Mouse (Mus musculus) cerebellum, adult 18-20 months (tissue): ENCODE measurements around the gene Hdlbp.

Experiments
- DNase-seq, 2 experiments: peaks; one replicate each; pipeline ENCODE4 v3.0.0; 2021

Gene Hdlbp

DNA sequence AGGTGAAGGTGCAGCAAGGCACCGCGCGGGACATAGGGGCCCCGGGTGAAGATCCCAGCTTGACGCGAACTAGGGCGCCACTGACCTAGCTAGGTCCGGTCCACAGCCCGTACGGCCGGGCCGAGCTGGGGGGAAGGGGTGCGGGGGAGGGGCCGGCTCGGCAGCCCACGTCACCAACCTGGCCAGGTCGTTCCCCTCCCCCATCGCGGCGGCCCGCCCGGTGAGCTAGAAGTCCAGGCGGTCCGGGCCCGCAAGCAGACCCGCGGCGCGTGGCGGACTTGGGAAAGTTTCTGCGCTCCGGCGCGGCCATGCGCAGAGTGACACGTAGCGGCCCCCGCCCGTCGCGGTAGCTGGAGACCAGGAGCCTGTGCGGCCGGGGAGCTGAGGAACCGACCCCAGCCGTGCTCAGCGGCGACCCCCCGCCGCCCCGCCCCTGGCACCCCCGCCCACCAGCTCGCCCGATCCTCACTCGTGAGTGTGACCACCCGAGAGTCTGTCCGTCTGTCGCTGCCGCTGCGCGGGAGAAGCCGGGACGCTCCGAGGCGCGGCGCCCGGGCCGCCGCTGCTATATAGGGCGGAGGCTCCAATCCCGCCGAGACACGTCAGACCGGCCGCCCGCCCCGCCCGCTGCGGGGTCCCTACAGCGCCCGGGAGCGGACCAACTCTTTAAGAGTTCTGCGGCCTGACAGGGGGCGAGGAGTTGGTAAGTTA is 33.3 kb downstream of the Hdlbp start:
- DNase-seq = peak; percentile 57 to 73

- peak; percentile 76 to 84 for DNase-seq
These were observed 34.1 kb downstream of the Hdlbp start for GRCm38 (mm10) chr1:93444405-93445110.

DNA sequence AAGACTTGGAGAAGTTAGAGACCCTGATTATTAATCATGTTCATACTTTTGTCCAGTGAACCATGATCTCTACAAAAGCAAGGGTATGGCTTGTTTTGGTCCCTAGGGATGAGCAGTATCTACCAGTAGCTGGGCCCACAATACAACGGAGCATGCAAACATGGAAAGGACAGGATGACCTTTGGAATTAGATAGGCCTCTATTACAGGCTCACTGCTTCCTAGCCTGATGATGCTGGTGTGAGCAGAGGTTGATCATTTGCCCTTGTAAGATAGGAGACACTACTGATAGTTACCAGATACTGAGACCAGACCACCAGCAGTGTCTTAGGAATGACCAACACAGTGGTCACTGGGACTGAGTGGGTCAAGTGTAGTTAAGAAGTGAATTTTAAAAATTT is 39.3 kb downstream of the Hdlbp start:
- no peak for DNase-seq

DNA sequence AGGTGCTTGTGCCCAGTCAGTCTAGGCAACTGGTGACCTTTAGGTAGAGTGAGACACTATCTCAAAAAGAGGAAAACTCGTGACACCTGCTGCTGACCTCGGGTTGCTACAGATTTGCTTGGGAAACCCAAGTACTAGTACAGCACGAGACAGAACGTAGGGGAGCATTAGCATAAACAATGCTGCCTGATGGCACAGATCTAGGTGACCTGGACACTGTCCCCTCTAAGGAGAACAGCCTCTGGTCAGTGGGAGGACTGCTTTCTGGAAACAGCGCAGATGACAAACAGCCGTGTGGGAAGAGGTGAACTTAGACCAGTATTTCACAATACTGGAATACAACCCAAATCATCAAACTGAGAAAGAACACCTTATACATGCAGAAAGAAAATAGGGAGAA is 46.5 kb downstream of the Hdlbp start:
- DNase-seq = no peak

DNA sequence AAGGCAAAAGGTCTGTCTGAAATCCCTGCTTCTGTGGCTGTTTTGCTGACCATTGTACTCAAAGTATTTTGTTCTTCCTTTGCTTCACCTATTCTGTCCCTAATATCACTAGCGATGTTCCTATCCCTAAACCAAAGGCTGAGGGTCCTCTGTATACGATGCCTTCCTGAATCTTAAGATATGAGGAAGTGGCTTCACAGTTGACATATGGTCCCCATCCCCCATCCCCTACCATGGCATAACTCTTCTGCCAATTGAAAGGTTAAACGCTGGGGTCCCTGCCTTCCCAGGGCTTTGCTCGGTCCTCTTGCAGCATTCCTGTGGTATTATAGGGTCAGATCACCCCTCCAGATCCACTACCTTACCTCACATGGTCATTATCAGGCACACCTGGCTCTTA is 75.2 kb downstream of the Hdlbp start:
- no peak for DNase-seq

DNA sequence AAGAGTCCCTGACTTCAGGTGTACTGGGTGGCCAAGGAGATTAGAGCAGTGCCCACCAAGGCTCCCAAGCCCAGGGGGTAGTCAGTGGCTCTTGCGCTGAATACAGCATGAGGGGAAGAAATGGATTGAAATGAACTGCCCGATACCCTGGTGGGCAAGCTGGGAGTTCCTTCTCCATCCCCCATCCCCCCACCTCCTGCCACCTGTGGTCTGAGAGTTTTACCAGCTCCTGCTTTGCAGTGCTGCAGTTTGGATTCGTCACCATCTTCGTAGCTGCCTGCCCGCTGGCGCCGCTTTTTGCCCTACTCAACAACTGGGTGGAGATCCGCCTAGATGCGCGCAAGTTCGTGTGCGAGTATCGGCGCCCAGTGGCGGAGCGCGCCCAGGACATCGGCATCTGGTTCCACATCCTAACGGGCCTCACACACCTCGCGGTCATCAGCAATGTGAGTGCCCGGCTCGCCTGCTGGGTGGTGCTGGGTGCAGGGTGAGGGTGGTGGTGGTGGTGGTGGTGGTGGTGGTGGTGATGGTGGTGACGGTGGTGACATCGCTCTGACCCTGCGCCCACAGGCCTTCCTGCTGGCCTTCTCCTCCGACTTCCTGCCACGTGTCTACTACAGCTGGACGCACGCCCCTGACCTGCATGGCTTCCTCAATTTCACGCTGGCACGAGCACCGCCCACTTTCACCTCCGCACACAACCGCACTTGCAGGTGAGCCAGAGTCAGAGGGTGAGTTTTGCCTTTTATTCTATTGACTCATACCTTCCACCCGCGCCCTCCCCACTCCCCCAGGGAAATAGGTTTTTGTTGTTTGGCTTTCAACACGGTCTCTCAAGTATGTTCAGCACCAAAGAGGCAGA is 77.2 kb downstream of the Hdlbp start:
- DNase-seq = no peak

GRCm38 (mm10) chr1:93388906-93389305 is 89.7 kb downstream of the Hdlbp start:
- DNase-seq = no peak

DNA sequence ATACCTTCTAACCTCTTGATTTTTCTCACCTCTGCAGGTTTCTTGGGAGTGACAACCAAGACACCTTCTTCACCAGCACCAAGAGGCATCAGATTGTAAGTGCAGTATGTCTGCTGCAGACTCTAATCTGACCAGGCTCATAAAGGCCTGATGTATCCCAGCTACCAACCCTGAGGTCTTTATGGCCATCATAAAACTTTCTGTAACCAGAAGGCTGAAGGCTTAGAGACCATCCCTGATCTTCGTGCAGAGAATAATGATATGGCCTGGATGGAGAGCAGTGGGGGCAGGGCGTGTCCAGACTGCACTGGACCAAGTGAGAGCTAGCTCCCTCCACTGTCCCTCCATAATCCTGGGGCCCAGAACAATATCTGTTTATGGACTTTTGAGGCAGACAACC is 91.4 kb downstream of the Hdlbp start:
- DNase-seq = no peak

DNA sequence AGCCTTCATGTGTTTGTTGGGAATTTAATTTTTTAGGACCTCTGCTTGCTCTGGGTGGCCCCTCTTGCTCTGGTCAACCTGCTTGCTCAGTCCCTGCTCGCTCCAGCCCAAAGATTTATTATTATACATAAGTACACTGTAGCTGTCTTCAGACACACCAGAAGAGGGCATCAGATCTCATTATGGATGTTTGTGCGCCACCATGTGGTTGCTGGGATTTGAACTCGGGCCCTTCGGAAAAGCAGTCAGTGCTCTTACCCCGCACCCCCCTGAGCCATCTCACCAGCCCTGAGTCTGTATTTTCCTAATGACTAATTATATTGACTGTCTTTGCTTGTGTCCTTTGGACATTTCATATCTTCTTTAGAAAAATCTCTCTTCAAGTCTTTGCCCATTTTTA is 99.5 kb downstream of the Hdlbp start:
- no peak for DNase-seq

- DNase-seq = no peak
These were observed 101.3 kb downstream of the Hdlbp start for GRCm38 (mm10) chr1:93377307-93377706.

DNA sequence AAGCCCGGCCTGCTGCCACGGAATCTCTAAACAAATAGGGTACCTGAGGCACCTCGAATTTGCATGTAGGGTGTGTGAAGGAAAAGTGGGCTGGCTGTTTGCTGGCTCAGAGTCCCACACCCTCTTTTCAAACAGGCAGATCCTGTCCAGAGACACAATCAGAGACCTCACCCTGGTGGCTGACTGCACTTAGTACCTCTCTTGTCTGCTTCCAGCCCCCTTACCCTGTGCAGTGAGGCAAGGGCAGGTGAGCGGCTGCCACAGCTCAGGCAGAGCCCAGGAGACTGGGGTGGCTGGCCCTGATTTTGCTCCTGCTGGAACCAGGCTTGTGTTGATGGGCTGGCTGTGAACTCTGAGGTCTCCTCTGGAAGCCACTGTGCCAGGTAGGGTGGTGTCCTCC is 105.0 kb downstream of the Hdlbp start, which contains the start of gene Ano7:
Ano7 (plus strand) TSS at position 266 of the 400 bp plus-strand sequence.
- no peak for DNase-seq

GRCm38 (mm10) chr1:93365641-93366040 is 113.0 kb downstream of the Hdlbp start:
- no peak for DNase-seq

- DNase-seq = no peak
These were observed 116.0 kb downstream of the Hdlbp start for GRCm38 (mm10) chr1:93362661-93363060.
